Mouse (Mus musculus): ENCODE results near the gene Hist1h4n. TPM values are rescaled to one million over a fixed set of nuclear protein-coding genes. Genes with fewer than 3 reads are reported as not detected.
"Not testable (repeated sequence)": the region's sequence is repeated elsewhere in the genome, so short reads cannot be mapped to it uniquely, and the experiment has no call there.

The Hist1h4n gene
- 2.9 and 4.2 TPM in 2 replicates for polyA plus RNA-seq (2015; fragmentation: Nextera tagmentation; extraction: Ambion mirVana)

DNA sequence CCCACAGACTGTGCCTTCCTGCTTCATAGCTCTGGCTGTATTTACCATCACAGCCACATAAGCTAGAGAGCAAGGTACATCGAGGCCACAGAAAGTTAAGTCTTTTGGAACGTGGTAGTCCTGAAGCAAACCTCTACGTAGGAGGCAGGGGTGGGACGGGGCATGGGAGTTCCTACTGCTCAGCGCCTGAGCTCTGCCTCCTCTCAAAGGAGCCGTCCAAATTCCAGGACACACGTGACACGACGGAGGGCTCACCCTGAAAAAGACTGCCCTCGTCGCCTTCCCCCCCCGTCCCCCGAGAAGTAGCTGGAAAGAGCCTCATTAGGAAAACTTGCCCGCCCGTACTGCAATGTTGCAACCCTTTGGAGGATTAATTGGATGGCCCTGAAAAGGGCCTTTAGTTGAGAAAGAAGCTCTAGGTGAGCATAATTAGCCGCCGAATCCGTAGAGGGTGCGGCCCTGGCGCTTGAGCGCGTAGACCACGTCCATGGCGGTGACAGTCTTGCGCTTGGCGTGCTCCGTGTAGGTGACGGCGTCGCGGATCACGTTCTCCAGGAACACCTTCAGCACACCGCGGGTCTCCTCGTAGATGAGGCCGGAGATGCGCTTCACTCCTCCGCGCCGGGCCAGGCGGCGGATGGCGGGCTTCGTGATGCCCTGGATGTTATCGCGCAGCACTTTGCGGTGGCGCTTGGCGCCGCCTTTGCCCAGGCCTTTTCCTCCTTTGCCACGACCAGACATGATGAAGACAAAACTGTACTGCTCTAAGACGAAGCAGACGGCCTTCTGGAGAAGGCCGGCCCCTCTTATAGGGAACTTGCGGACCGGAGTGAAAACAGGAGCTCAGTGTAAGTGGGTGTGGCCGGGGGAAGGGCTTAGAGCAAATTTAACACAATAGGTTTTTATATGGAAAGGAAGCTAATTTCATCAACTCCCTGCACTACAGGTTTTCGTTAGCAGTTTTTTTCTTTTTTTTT, at the start of gene Hist1h4n:
Hist1h4n (minus strand) TSS at position 779 of the 977 bp plus-strand sequence.
- H3K4me2 ChIP-seq (ENCODE audit: low read length), result peak within 1 kb of the TSS; percentile 43
- H3K36me3 ChIP-seq (ENCODE audit: control insufficient read depth, insufficient read depth, low read length); H3K9ac ChIP-seq (ENCODE audit: low read depth, low read length); H3K9me3 ChIP-seq (ENCODE audit: control insufficient read depth, low read length); H3K27ac ChIP-seq (ENCODE audit: low read depth, low read length); H3K4me1 ChIP-seq (ENCODE audit: control insufficient read depth, insufficient read depth, low read depth, low read length); H3K27me3 ChIP-seq (replicated peaks; ENCODE audit: control insufficient read depth, insufficient read depth, low read length); H3K4me3 ChIP-seq (ENCODE audit: low read length): not testable (repeated sequence)
- WGBS, result under 1% methylated on average over 15 of the region's 58 CpGs
- peak; percentile 89 for ATAC-seq

DNA sequence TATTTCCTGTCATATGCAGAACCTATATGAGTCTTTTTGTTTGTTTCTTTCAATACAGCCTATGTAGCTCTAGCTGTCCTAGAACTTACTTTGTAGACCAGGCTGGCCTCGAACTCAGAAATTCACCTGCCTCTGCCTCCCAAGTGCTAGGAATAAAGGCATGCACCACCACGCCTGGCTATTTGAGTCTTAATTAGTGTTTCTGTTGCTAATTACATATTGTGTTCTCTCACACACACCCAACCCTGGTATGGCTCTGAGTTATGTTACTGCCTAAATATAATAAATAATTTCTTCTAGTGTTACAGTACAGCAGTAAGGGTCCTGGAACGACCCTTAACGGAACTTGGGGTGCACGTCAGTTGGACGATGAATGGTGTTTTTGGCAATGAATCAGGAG, 48.7 kb upstream of the Hist1h4n start:
- no peaks in the 10 kb centered on the region for H3K36me3 ChIP-seq (ENCODE audit: control insufficient read depth, insufficient read depth, low read length)
- WGBS, result 91% methylated on average over 6 of the region's 6 CpGs

DNA sequence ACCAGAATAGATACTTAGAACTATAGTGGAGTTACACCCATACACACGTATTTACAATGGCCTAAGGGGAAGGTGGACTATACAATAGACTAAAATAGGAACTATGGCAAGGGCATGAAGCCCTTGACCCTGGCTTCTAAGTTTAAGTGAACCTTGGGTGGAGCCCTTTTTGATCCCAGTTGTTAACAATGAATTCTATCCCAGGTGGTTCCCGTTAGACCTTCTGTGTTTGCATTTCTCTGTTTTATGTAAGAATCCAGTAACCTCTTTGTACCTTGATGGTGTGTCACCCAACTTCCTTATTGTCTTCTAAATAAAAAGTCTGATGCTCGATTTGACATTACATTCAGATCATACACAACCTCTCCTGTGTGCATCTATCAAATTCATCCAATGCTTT, 33.5 kb upstream of the Hist1h4n start:
- H3K4me2 ChIP-seq (ENCODE audit: low read length); H3K4me3 ChIP-seq (ENCODE audit: low read length); H3K4me1 ChIP-seq (ENCODE audit: control insufficient read depth, insufficient read depth, low read depth, low read length); H3K9me3 ChIP-seq (ENCODE audit: control insufficient read depth, low read length); H3K27ac ChIP-seq (ENCODE audit: low read depth, low read length); H3K36me3 ChIP-seq (ENCODE audit: control insufficient read depth, insufficient read depth, low read length); H3K9ac ChIP-seq (ENCODE audit: low read depth, low read length); ATAC-seq; H3K27me3 ChIP-seq (replicated peaks; ENCODE audit: control insufficient read depth, insufficient read depth, low read length): not testable (repeated sequence)
- WGBS, result 75% methylated on average over 3 of the region's 3 CpGs

More for the DNA sequence above, 48.7 kb upstream of the Hist1h4n start:
- no peaks in the 10 kb centered on the region for H3K9me3 ChIP-seq (ENCODE audit: control insufficient read depth, low read length)
- no peaks in the 10 kb centered on the region; the same call in 1 of the 2 replicates for H3K4me1 ChIP-seq (ENCODE audit: control insufficient read depth, insufficient read depth, low read depth, low read length)
- no peaks in the 10 kb centered on the region; the same call in 1 of the 2 replicates for H3K27me3 ChIP-seq (replicated peaks; ENCODE audit: control insufficient read depth, insufficient read depth, low read length)
- H3K9ac ChIP-seq (ENCODE audit: low read depth, low read length), result no peak overlapping the region
- H3K4me3 ChIP-seq (ENCODE audit: low read length), result no peak overlapping the region
- H3K4me2 ChIP-seq (ENCODE audit: low read length), result no peak overlapping the region
- no peak for ATAC-seq
- no peak overlapping the region for H3K27ac ChIP-seq (ENCODE audit: low read depth, low read length)

DNA sequence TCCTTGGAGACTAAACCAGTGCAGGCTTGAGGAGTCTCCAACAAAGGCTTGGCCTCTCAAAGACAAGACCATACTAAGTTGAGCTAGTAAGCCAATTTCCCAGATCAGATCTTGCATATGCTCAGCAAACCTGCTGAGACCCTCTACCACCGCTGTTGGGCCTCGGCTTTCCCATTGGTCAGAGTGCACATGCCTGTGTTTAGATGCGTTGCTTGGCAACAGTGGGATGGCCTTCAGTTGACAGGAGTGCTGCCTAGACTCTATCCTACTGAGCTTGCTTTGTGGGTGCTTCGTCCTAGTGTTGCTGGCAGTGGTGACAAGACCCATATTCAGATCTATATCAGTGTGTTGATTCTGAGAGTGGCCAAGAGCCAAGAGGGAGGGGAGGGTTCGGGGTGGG, 29.6 kb upstream of the Hist1h4n start:
- H3K4me1 ChIP-seq (ENCODE audit: control insufficient read depth, insufficient read depth, low read depth, low read length), result no peaks in the 10 kb centered on the region
- no peak overlapping the region for H3K4me2 ChIP-seq (ENCODE audit: low read length)
- H3K9ac ChIP-seq (ENCODE audit: low read depth, low read length), result no peak overlapping the region
- H3K27me3 ChIP-seq (replicated peaks; ENCODE audit: control insufficient read depth, insufficient read depth, low read length), result no peaks in the 10 kb centered on the region
- 19% methylated on average over 5 of the region's 5 CpGs for WGBS
- no peaks in the 10 kb centered on the region for H3K9me3 ChIP-seq (ENCODE audit: control insufficient read depth, low read length)
- no peaks in the 10 kb centered on the region for H3K36me3 ChIP-seq (ENCODE audit: control insufficient read depth, insufficient read depth, low read length)
- no peak overlapping the region for H3K4me3 ChIP-seq (ENCODE audit: low read length)
- ATAC-seq, result no peak
- no peak overlapping the region for H3K27ac ChIP-seq (ENCODE audit: low read depth, low read length)

DNA sequence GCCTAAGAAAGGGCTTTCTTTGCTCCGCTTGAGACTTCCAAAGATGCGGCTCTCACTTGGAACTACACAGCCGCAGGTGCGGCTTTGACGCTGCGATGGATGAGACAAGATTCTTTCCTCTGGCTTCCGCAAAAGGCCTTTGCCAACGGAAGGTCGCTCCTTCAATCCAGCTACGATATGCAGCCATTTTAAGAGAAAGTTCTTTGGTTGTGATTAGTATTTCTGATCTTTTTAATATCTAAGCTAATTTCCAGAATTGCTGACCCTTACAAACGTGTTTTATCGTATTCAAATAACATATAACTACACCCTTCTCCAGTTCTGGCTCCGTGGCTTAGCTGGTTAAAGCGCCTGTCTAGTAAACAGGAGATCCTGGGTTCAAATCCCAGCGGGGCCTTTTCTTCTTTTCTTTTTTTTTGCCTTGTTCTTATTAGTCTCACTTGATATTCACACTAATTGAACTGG, 23.7 kb upstream of the Hist1h4n start:
- Histone ChIP-seq H3K4me3 (ENCODE audit: low read length) (peak overlapping the region; percentile 40), H3K4me2 (ENCODE audit: low read length) (peak overlapping the region; percentile 46), H3K9ac (ENCODE audit: low read depth, low read length) (peak overlapping the region; percentile 28), H3K9me3 (ENCODE audit: control insufficient read depth, low read length) (no peaks in the 10 kb centered on the region), H3K27me3 (replicated peaks; ENCODE audit: control insufficient read depth, insufficient read depth, low read length) (no peaks in the 10 kb centered on the region), H3K27ac (ENCODE audit: low read depth, low read length) (no peak overlapping the region), H3K4me1 (ENCODE audit: control insufficient read depth, insufficient read depth, low read depth, low read length) (no peaks in the 10 kb centered on the region), H3K36me3 (ENCODE audit: control insufficient read depth, insufficient read depth, low read length) (no peaks in the 10 kb centered on the region)
- peak; percentile 78 for ATAC-seq
- 1% methylated on average over 15 of the region's 15 CpGs for WGBS

DNA sequence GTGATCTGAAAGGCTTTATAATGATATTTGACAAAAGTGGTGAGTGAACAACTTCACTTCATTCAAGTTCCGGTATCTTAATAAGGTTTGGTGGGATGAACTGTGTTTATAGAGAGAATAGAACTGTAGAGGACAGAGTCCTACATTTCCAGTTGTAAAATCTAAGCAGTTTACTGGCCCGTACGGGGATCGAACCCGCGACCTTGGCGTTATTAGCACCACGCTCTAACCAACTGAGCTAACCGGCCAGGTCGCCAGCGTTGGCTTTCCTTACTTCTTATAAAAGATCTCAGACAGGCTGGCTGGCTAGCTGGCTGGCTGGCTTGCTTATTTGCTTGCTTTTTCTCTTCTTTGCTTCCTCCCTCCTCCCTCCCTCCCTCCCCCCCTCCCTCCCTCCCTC, 23.1 kb upstream of the Hist1h4n start:
- Histone ChIP-seq H3K4me2 (ENCODE audit: low read length) (peak overlapping the region; percentile 46), H3K4me1 (ENCODE audit: control insufficient read depth, insufficient read depth, low read depth, low read length) (no peaks in the 10 kb centered on the region), H3K27ac (ENCODE audit: low read depth, low read length) (no peak overlapping the region), H3K9ac (ENCODE audit: low read depth, low read length) (no peak overlapping the region; the same call in 1 of the 2 replicates), H3K36me3 (ENCODE audit: control insufficient read depth, insufficient read depth, low read length) (no peaks in the 10 kb centered on the region), H3K27me3 (replicated peaks; ENCODE audit: control insufficient read depth, insufficient read depth, low read length) (no peaks in the 10 kb centered on the region), H3K9me3 (ENCODE audit: control insufficient read depth, low read length) (no peaks in the 10 kb centered on the region), H3K4me3 (ENCODE audit: low read length) (peak overlapping the region; percentile 40)
- 1% methylated on average over 11 of the region's 11 CpGs for WGBS
- peak; percentile 93 for ATAC-seq

DNA sequence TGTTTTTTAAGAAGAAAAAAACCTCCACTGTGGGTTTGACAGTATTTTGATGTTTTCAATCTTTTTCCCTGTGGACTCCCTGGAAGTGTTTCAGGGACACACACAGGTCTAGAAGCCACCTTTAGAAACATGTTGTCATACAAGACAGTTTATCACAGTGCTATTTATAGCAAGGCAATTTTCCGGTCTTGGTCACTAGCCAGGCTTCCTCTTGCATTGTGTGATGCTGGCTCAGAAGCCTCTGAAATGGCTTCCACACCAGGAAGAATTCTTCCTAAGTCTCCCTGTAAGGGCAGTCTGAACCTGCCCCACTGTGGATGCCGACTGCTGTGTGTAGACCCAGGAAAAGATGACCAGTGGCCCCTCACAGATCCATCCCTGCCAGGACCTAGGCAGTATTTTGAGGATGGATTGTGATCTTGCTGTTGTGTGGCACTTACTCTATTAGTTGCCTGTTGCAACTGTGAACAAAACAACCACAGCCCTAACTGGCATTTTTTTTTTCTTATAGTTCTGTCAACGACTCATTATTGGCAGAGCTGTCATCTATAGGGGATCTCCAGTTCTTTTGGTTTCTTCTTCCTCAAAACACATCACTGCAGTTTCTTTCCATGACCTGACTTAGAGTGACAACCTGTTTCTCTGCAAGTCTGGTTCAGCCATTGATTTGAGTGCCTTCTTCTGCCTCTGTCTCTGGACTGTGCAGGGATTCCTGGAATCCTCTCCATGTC, 20.4 kb upstream of the Hist1h4n start:
- Histone ChIP-seq H3K9ac (ENCODE audit: low read depth, low read length) (no peak overlapping the region), H3K9me3 (ENCODE audit: control insufficient read depth, low read length) (no peaks in the 10 kb centered on the region), H3K4me1 (ENCODE audit: control insufficient read depth, insufficient read depth, low read depth, low read length) (no peaks in the 10 kb centered on the region), H3K36me3 (ENCODE audit: control insufficient read depth, insufficient read depth, low read length) (no peaks in the 10 kb centered on the region), H3K4me3 (ENCODE audit: low read length) (no peak overlapping the region), H3K27me3 (replicated peaks; ENCODE audit: control insufficient read depth, insufficient read depth, low read length) (no peaks in the 10 kb centered on the region), H3K27ac (ENCODE audit: low read depth, low read length) (no peak overlapping the region), H3K4me2 (ENCODE audit: low read length) (no peak overlapping the region)
- no peak for ATAC-seq
- WGBS, result 65% methylated on average over 3 of the region's 3 CpGs

DNA sequence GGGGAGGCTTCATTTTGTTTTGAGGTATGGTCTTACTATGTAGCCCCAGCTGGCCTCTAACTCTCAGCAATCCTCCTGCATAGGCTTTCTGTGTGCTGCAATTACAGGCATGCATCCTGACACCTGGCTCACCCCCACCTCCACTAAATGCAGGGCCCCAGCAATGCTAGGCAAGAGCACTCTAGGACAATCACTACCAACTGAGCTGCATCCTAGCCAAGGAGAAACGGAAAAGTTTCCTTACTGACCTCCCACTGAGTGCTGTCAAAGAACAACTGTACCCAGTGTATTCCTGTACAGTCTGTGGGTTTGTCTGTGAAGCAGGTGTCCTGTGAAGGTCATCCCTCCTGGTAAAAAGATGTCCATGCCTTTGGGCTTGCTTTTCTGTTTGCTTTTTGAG, 18.7 kb upstream of the Hist1h4n start:
- H3K9me3 ChIP-seq (ENCODE audit: control insufficient read depth, low read length); H3K4me1 ChIP-seq (ENCODE audit: control insufficient read depth, insufficient read depth, low read depth, low read length); H3K27ac ChIP-seq (ENCODE audit: low read depth, low read length); H3K9ac ChIP-seq (ENCODE audit: low read depth, low read length); ATAC-seq; H3K4me3 ChIP-seq (ENCODE audit: low read length); H3K27me3 ChIP-seq (replicated peaks; ENCODE audit: control insufficient read depth, insufficient read depth, low read length); H3K36me3 ChIP-seq (ENCODE audit: control insufficient read depth, insufficient read depth, low read length); H3K4me2 ChIP-seq (ENCODE audit: low read length): not testable (repeated sequence)
- WGBS, result 35% methylated on average over 1 of the region's 1 CpGs

DNA sequence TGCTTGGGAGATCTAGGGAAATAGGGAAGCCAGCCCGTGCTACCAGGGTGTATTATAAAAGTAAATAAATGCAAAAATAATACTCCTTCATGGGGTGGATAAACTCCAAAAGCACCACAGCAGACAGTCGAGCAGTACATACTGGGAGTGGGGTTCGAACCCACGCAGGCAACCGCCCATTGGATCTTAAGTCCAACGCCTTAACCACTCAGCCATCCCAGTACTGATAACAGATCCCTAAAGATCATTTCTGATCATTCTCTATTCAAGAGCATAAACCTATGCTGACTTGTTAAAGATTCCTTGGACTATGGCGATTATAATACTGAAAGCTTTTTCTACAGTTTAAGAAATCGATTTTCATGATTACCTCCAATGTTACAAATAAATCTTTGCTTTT, 15.9 kb upstream of the Hist1h4n start:
- Histone ChIP-seq H3K4me3 (ENCODE audit: low read length) (no peak overlapping the region), H3K36me3 (ENCODE audit: control insufficient read depth, insufficient read depth, low read length) (no peaks in the 10 kb centered on the region), H3K27me3 (replicated peaks; ENCODE audit: control insufficient read depth, insufficient read depth, low read length) (no peaks in the 10 kb centered on the region), H3K4me1 (ENCODE audit: control insufficient read depth, insufficient read depth, low read depth, low read length) (no peaks in the 10 kb centered on the region), H3K27ac (ENCODE audit: low read depth, low read length) (no peak overlapping the region), H3K9ac (ENCODE audit: low read depth, low read length) (no peak overlapping the region), H3K4me2 (ENCODE audit: low read length) (no peak overlapping the region), H3K9me3 (ENCODE audit: control insufficient read depth, low read length) (no peaks in the 10 kb centered on the region)
- 22% methylated on average over 8 of the region's 8 CpGs for WGBS
- ATAC-seq, result no peak
